Mouse (Mus musculus): ENCODE results near the gene Il18r1. TPM values are rescaled to one million over a fixed set of nuclear protein-coding genes. Genes with fewer than 3 reads are reported as not detected.

The Il18r1 gene
- not detected for total RNA-seq (2018; cell fraction: chromatin; rRNA removed)
- under 1 TPM in 6 of 26 experiments, not detected in 20; 0.03 to 0.15 (median 0.05) TPM for total RNA-seq (2018; cell fraction: cytosol; rRNA removed)
- under 1 TPM in 2 of 26 experiments, not detected in 24; 0.15 to 0.26 TPM for total RNA-seq (2018; cell fraction: nucleus; rRNA removed)
- polyA plus RNA-seq (2018), result 0.04 to 0.10 TPM in 2 of 3 replicates, not detected in the other

- no peak within 1 kb of the TSS for H3K27ac ChIP-seq
- no peaks in the 10 kb centered on the region for H3K79me2 ChIP-seq (ENCODE audit: inconsistent target)
- no peak within 1 kb of the TSS for H3K4me3 ChIP-seq (ENCODE audit: inconsistent target)
- WGBS (ENCODE audit: missing documents), result 24% methylated on average over 20 of the region's 20 CpGs
- H3K36me3 ChIP-seq (ENCODE audit: inconsistent target), result no peaks in the 10 kb centered on the region
Measured at GRCm38 (mm10) chr1:40465477-40466430, at the start of gene Il18r1. Il18r1 (plus strand) TSS chr1:40465552.

- H3K27ac ChIP-seq, result no peak overlapping the region
- no peak overlapping the region for H3K4me3 ChIP-seq (ENCODE audit: inconsistent target)
- 93% methylated on average over 2 of the region's 2 CpGs for WGBS (ENCODE audit: missing documents)
- H3K79me2 ChIP-seq (ENCODE audit: inconsistent target), result no peaks in the 10 kb centered on the region
- no peaks in the 10 kb centered on the region for H3K36me3 ChIP-seq (ENCODE audit: inconsistent target)
Measured at GRCm38 (mm10) chr1:40417034-40417433, 48.3 kb upstream of the Il18r1 start.

GRCm38 (mm10) chr1:40418512-40418911 is 46.8 kb upstream of the Il18r1 start:
- no peak overlapping the region for H3K27ac ChIP-seq
- H3K79me2 ChIP-seq (ENCODE audit: inconsistent target), result no peaks in the 10 kb centered on the region
- WGBS (ENCODE audit: missing documents), result 42% methylated on average over 5 of the region's 5 CpGs
- no peak overlapping the region for H3K4me3 ChIP-seq (ENCODE audit: inconsistent target)
- no peaks in the 10 kb centered on the region for H3K36me3 ChIP-seq (ENCODE audit: inconsistent target)

GRCm38 (mm10) chr1:40423892-40424291 is 41.5 kb upstream of the Il18r1 start:
- no peaks in the 10 kb centered on the region for H3K79me2 ChIP-seq (ENCODE audit: inconsistent target)
- WGBS (ENCODE audit: missing documents), result 86% methylated on average over 6 of the region's 6 CpGs
- no peak overlapping the region for H3K4me3 ChIP-seq (ENCODE audit: inconsistent target)
- no peak overlapping the region for H3K27ac ChIP-seq
- H3K36me3 ChIP-seq (ENCODE audit: inconsistent target), result no peaks in the 10 kb centered on the region

- 90% methylated on average over 9 of the region's 9 CpGs for WGBS (ENCODE audit: missing documents)
- H3K36me3 ChIP-seq (ENCODE audit: inconsistent target), result no peaks in the 10 kb centered on the region
- no peaks in the 10 kb centered on the region for H3K79me2 ChIP-seq (ENCODE audit: inconsistent target)
- no peak overlapping the region for H3K4me3 ChIP-seq (ENCODE audit: inconsistent target)
- no peak overlapping the region for H3K27ac ChIP-seq
Measured at GRCm38 (mm10) chr1:40427270-40427669, 38.1 kb upstream of the Il18r1 start.

- no peak overlapping the region for H3K4me3 ChIP-seq (ENCODE audit: inconsistent target)
- 100% methylated on average over 1 of the region's 1 CpGs for WGBS (ENCODE audit: missing documents)
- H3K27ac ChIP-seq, result no peak overlapping the region
- no peaks in the 10 kb centered on the region for H3K36me3 ChIP-seq (ENCODE audit: inconsistent target)
- no peaks in the 10 kb centered on the region for H3K79me2 ChIP-seq (ENCODE audit: inconsistent target)
Measured at GRCm38 (mm10) chr1:40427901-40428300, 37.5 kb upstream of the Il18r1 start.

- no peak within 1 kb of the TSS for H3K4me3 ChIP-seq (ENCODE audit: inconsistent target)
Measured at GRCm38 (mm10) chr1:40428910-40429675, 36.3 kb upstream of the Il18r1 start, which contains the start of gene Il1rl1. Il1rl1 (plus strand) TSS chr1:40429570.

GRCm38 (mm10) chr1:40430143-40430834 is 35.1 kb upstream of the Il18r1 start:
- H3K36me3 ChIP-seq (ENCODE audit: inconsistent target), result no peaks in the 10 kb centered on the region
- no peaks in the 10 kb centered on the region for H3K79me2 ChIP-seq (ENCODE audit: inconsistent target)
- 41% methylated on average over 4 of the region's 4 CpGs for WGBS (ENCODE audit: missing documents)
- no peak overlapping the region for H3K4me3 ChIP-seq (ENCODE audit: inconsistent target)
- no peak overlapping the region for H3K27ac ChIP-seq

More at GRCm38 (mm10) chr1:40428910-40429675, 36.3 kb upstream of the Il18r1 start, which contains the start of gene Il1rl1:
- 95% methylated on average over 5 of the region's 5 CpGs for WGBS (ENCODE audit: missing documents)
- Histone ChIP-seq H3K79me2 (ENCODE audit: inconsistent target) (no peaks in the 10 kb centered on the region), H3K36me3 (ENCODE audit: inconsistent target) (no peaks in the 10 kb centered on the region), H3K27ac (no peak within 1 kb of the TSS)

- no peaks in the 10 kb centered on the region for H3K79me2 ChIP-seq (ENCODE audit: inconsistent target)
- 75% methylated on average over 2 of the region's 2 CpGs for WGBS (ENCODE audit: missing documents)
- H3K36me3 ChIP-seq (ENCODE audit: inconsistent target), result no peaks in the 10 kb centered on the region
- H3K4me3 ChIP-seq (ENCODE audit: inconsistent target), result no peak overlapping the region
- H3K27ac ChIP-seq, result no peak overlapping the region
Measured at GRCm38 (mm10) chr1:40432169-40432568, 33.2 kb upstream of the Il18r1 start.

- no peaks in the 10 kb centered on the region for H3K79me2 ChIP-seq (ENCODE audit: inconsistent target)
- no peak overlapping the region for H3K27ac ChIP-seq
- H3K36me3 ChIP-seq (ENCODE audit: inconsistent target), result no peaks in the 10 kb centered on the region
- H3K4me3 ChIP-seq (ENCODE audit: inconsistent target), result no peak overlapping the region
- WGBS (ENCODE audit: missing documents), result 96% methylated on average over 3 of the region's 3 CpGs
Measured at GRCm38 (mm10) chr1:40435936-40436335, 29.4 kb upstream of the Il18r1 start.

- Histone ChIP-seq H3K27ac (no peak overlapping the region), H3K4me3 (ENCODE audit: inconsistent target) (no peak overlapping the region), H3K36me3 (ENCODE audit: inconsistent target) (no peaks in the 10 kb centered on the region), H3K79me2 (ENCODE audit: inconsistent target) (no peaks in the 10 kb centered on the region)
- 69% methylated on average over 2 of the region's 2 CpGs for WGBS (ENCODE audit: missing documents)
Measured at GRCm38 (mm10) chr1:40437340-40437739, 28.0 kb upstream of the Il18r1 start.

- Histone ChIP-seq H3K4me3 (ENCODE audit: inconsistent target) (no peak overlapping the region), H3K36me3 (ENCODE audit: inconsistent target) (no peaks in the 10 kb centered on the region), H3K79me2 (ENCODE audit: inconsistent target) (no peaks in the 10 kb centered on the region), H3K27ac (no peak overlapping the region)
- WGBS (ENCODE audit: missing documents), result 91% methylated on average over 8 of the region's 8 CpGs
Measured at GRCm38 (mm10) chr1:40439504-40439903, 25.8 kb upstream of the Il18r1 start.

- Histone ChIP-seq H3K4me3 (ENCODE audit: inconsistent target) (no peak overlapping the region), H3K27ac (no peak overlapping the region), H3K79me2 (ENCODE audit: inconsistent target) (no peaks in the 10 kb centered on the region), H3K36me3 (ENCODE audit: inconsistent target) (no peaks in the 10 kb centered on the region)
- 17% methylated on average over 3 of the region's 3 CpGs for WGBS (ENCODE audit: missing documents)
Measured at GRCm38 (mm10) chr1:40444800-40445199, 20.6 kb upstream of the Il18r1 start.

- Histone ChIP-seq H3K4me3 (ENCODE audit: inconsistent target) (no peak overlapping the region), H3K36me3 (ENCODE audit: inconsistent target) (no peaks in the 10 kb centered on the region), H3K79me2 (ENCODE audit: inconsistent target) (no peaks in the 10 kb centered on the region), H3K27ac (no peak overlapping the region)
- WGBS (ENCODE audit: missing documents), result 83% methylated on average over 3 of the region's 4 CpGs
Measured at GRCm38 (mm10) chr1:40467306-40467705, 2.0 kb downstream of the Il18r1 start.

Data from macrophage (primary cell).